Mouse (Mus musculus): ENCODE measurements around the gene Xlr4a.

GRCm38 (mm10) chrX:73038831-73039230 is 43.4 kb downstream of the Xlr4a start:
- no peak for TF ChIP-seq CTCF (IDR thresholded peaks at IDR 0.05; ENCODE audit: borderline replicate concordance, control insufficient read depth, extremely low read depth, insufficient read depth, low read length, poor library complexity)
- TF ChIP-seq POLR2A (IDR thresholded peaks at IDR 0.05; ENCODE audit: control insufficient read depth, extremely low read depth, insufficient read depth, low read length, poor library complexity): no peak

Measured in thymus, adult 2 months (tissue).